Mouse (Mus musculus) forebrain, embryonic 10.5 days (tissue): Measurements from ENCODE around the gene Gdf2. TPM values are rescaled to one million over a fixed set of nuclear protein-coding genes. Genes with fewer than 3 reads are reported as not detected.

ENCODE experiments used
- DNase-seq: peaks from one replicate; pipeline ENCODE4 v3.0.0-alpha.2; 2017; ENCODE audit warnings: low spot score; ENCODE audit errors: extremely low spot score
- H3K27ac ChIP-seq: fragments of 300-500 bp; sonication (generic); 2 replicates; pipeline ENCODE4 v1.5.1; 2016; ENCODE audit warnings: mild to moderate bottlenecking
- H3K27me3 ChIP-seq: fragments of 300-500 bp; sonication (generic); 2 replicates; pipeline ENCODE4 v1.6.1; 2016; ENCODE audit warnings: mild to moderate bottlenecking; ENCODE audit not compliant: poor library complexity, severe bottlenecking
- H3K36me3 ChIP-seq: fragments of 300-500 bp; sonication (generic); replicated peaks from 2 replicates; pipeline ENCODE4 v1.6.1; 2016; ENCODE audit warnings: mild to moderate bottlenecking, moderate library complexity
- H3K4me1 ChIP-seq: fragments of 300-500 bp; sonication (generic); 2 replicates; pipeline ENCODE4 v1.6.1; 2016
- H3K4me3 ChIP-seq: fragments of 300-500 bp; sonication (generic); 2 replicates; pipeline ENCODE4 v1.5.1; 2016; ENCODE audit warnings: mild to moderate bottlenecking, moderate library complexity
- H3K9me3 ChIP-seq: fragments of 300-500 bp; sonication (generic); 2 replicates; pipeline ENCODE4 v1.6.1; 2016; ENCODE audit warnings: mild to moderate bottlenecking, moderate library complexity
- WGBS: fragments of 180-500 bp; shearing (Covaris S2); methylation state at CpG from one replicate; pipeline ENCODE4 v1.1.7; 2016; 5-methylcytosine and 5-hydroxymethylcytosine counted together
- polyA plus RNA-seq: library from polyadenylated mRNA; unstranded; fragments of >200 nt; fragmentation: Nextera tagmentation; extraction: Ambion mirVana; gene quantifications from 2 replicates; pipeline ENCODE4 v1.2.1, GENCODE M21; 2016

The Gdf2 gene
- not detected in 2 replicates for polyA plus RNA-seq

GRCm38 (mm10) chr14:33940739-33941138, at the start of gene Gdf2:
Gdf2 (plus strand) TSS chr14:33941039.
- Histone ChIP-seq H3K4me1 (no peaks in the 10 kb centered on the region), H3K27ac (no peak within 1 kb of the TSS), H3K36me3 (no peaks in the 10 kb centered on the region), H3K27me3 (peaks cover 9% of the 10 kb centered on the region; the same call in 1 of the 2 replicates), H3K4me3 (no peak within 1 kb of the TSS), H3K9me3 (no peaks in the 10 kb centered on the region)
- 86% methylated on average over 8 of the region's 8 CpGs for WGBS
- no peak for DNase-seq

- Histone ChIP-seq H3K36me3 (no peaks in the 10 kb centered on the region), H3K27me3 (no peaks in the 10 kb centered on the region), H3K9me3 (no peaks in the 10 kb centered on the region), H3K4me1 (peaks cover 2% of the 10 kb centered on the region), H3K27ac (no peak overlapping the region), H3K4me3 (no peak overlapping the region)
- 92% methylated on average over 3 of the region's 3 CpGs for WGBS
- DNase-seq, result no peak
Observed at GRCm38 (mm10) chr14:33891507-33891906, 49.3 kb upstream of the Gdf2 start.

- H3K36me3 ChIP-seq, result no peaks in the 10 kb centered on the region
- H3K9me3 ChIP-seq, result no peaks in the 10 kb centered on the region
- 87% methylated on average over 5 of the region's 5 CpGs for WGBS
- no peak for DNase-seq
- no peaks in the 10 kb centered on the region for H3K27me3 ChIP-seq
- no peak overlapping the region for H3K27ac ChIP-seq
- peaks cover 12% of the 10 kb centered on the region for H3K4me1 ChIP-seq
- no peak overlapping the region for H3K4me3 ChIP-seq
Observed at GRCm38 (mm10) chr14:33895777-33896176, 45.1 kb upstream of the Gdf2 start.

- Histone ChIP-seq H3K27me3 (no peaks in the 10 kb centered on the region), H3K36me3 (no peaks in the 10 kb centered on the region), H3K4me3 (no peak overlapping the region), H3K4me1 (peaks cover 12% of the 10 kb centered on the region), H3K27ac (peak overlapping the region; percentile 53; the same call in 1 of the 2 replicates), H3K9me3 (no peaks in the 10 kb centered on the region)
- DNase-seq, result no peak
- WGBS, result 35% methylated on average over 9 of the region's 9 CpGs
Observed at GRCm38 (mm10) chr14:33896628-33897300, 44.1 kb upstream of the Gdf2 start.

GRCm38 (mm10) chr14:33902783-33903182, 38.1 kb upstream of the Gdf2 start:
- Histone ChIP-seq H3K27me3 (no peaks in the 10 kb centered on the region), H3K36me3 (no peaks in the 10 kb centered on the region), H3K4me3 (no peak overlapping the region), H3K27ac (no peak overlapping the region), H3K4me1 (no peaks in the 10 kb centered on the region), H3K9me3 (no peaks in the 10 kb centered on the region)
- WGBS, result 91% methylated on average over 4 of the region's 4 CpGs
- no peak for DNase-seq

- Histone ChIP-seq H3K4me3 (no peak overlapping the region), H3K27ac (no peak overlapping the region), H3K27me3 (no peaks in the 10 kb centered on the region), H3K4me1 (no peaks in the 10 kb centered on the region; the same call in 1 of the 2 replicates), H3K36me3 (no peaks in the 10 kb centered on the region), H3K9me3 (no peaks in the 10 kb centered on the region)
- DNase-seq, result no peak
- 94% methylated on average over 1 of the region's 1 CpGs for WGBS
Observed at GRCm38 (mm10) chr14:33903199-33903598, 37.6 kb upstream of the Gdf2 start.

- H3K36me3 ChIP-seq, result no peaks in the 10 kb centered on the region
- H3K27ac ChIP-seq, result no peak overlapping the region
- no peak for DNase-seq
- H3K9me3 ChIP-seq, result no peaks in the 10 kb centered on the region
- H3K4me1 ChIP-seq, result no peaks in the 10 kb centered on the region; the same call in 1 of the 2 replicates
- H3K4me3 ChIP-seq, result no peak overlapping the region
- no peaks in the 10 kb centered on the region for H3K27me3 ChIP-seq
Observed at GRCm38 (mm10) chr14:33904851-33905250, 36.0 kb upstream of the Gdf2 start.

- 36% methylated on average over 3 of the region's 3 CpGs for WGBS
- no peaks in the 10 kb centered on the region for H3K36me3 ChIP-seq
- no peak for DNase-seq
- H3K27me3 ChIP-seq, result peaks cover 25% of the 10 kb centered on the region
- H3K4me1 ChIP-seq, result peaks cover 6% of the 10 kb centered on the region
- no peak overlapping the region for H3K4me3 ChIP-seq
- no peaks in the 10 kb centered on the region for H3K9me3 ChIP-seq
- no peak overlapping the region for H3K27ac ChIP-seq
Observed at GRCm38 (mm10) chr14:33913727-33914126, 27.1 kb upstream of the Gdf2 start.

- 90% methylated on average over 9 of the region's 9 CpGs for WGBS
- no peaks in the 10 kb centered on the region for H3K36me3 ChIP-seq
- peaks cover 30% of the 10 kb centered on the region for H3K27me3 ChIP-seq
Observed at GRCm38 (mm10) chr14:33914206-33914605, 26.6 kb upstream of the Gdf2 start.

GRCm38 (mm10) chr14:33920727-33921559, 19.9 kb upstream of the Gdf2 start:
- H3K36me3 ChIP-seq, result no peaks in the 10 kb centered on the region
- peaks cover 63% of the 10 kb centered on the region for H3K4me1 ChIP-seq
- H3K27me3 ChIP-seq, result peaks cover 97% of the 10 kb centered on the region
- DNase-seq, result peak; percentile 38
- H3K9me3 ChIP-seq, result no peaks in the 10 kb centered on the region
- peak overlapping the region; percentile 14; the same call in 1 of the 2 replicates for H3K4me3 ChIP-seq
- WGBS, result 12% methylated on average over 14 of the region's 14 CpGs
- H3K27ac ChIP-seq, result peak overlapping the region; percentile 61

More at GRCm38 (mm10) chr14:33914206-33914605, 26.6 kb upstream of the Gdf2 start:
- Histone ChIP-seq H3K9me3 (no peaks in the 10 kb centered on the region), H3K4me1 (peaks cover 10% of the 10 kb centered on the region), H3K27ac (no peak overlapping the region), H3K4me3 (no peak overlapping the region)
- no peak for DNase-seq

- Histone ChIP-seq H3K36me3 (no peaks in the 10 kb centered on the region), H3K4me3 (peak overlapping the region; percentile 69), H3K27ac (peak overlapping the region; percentile 83; the same call in 1 of the 2 replicates), H3K27me3 (peaks cover 98% of the 10 kb centered on the region), H3K4me1 (peaks cover 63% of the 10 kb centered on the region), H3K9me3 (no peaks in the 10 kb centered on the region)
- 6% methylated on average over 8 of the region's 8 CpGs for WGBS
- DNase-seq, result no peak
Observed at GRCm38 (mm10) chr14:33922771-33923167, 18.1 kb upstream of the Gdf2 start.

GRCm38 (mm10) chr14:33923168-33924070, 17.4 kb upstream of the Gdf2 start, which contains the start of gene Gdf10:
Gdf10 (plus strand) TSS chr14:33923587.
- Histone ChIP-seq H3K27me3 (peaks cover 100% of the 10 kb centered on the region), H3K27ac (peak within 1 kb of the TSS; percentile 83), H3K36me3 (no peaks in the 10 kb centered on the region), H3K9me3 (no peaks in the 10 kb centered on the region), H3K4me1 (peaks cover 60% of the 10 kb centered on the region), H3K4me3 (peak within 1 kb of the TSS; percentile 69)
- under 1% methylated on average over 83 of the region's 85 CpGs for WGBS
- DNase-seq, result peak; percentile 47
